Mouse (Mus musculus): ENCODE results near the gene Naa16.
A peak's percentile ranks its signal among the peaks of the same experiment; 100 is the strongest.
"Not testable (repeated sequence)": the region's sequence is repeated elsewhere in the genome, so short reads cannot be mapped to it uniquely, and the experiment has no call there.

Naa16 gene

GRCm38 (mm10) chr14:79390265-79390926 lies at the start of gene Naa16:
Naa16 (minus strand) TSS chr14:79390778.
- DNase-seq, result peak; percentile 93

- DNase-seq, result no peak
Measured at GRCm38 (mm10) chr14:79434068-79434467, 43.5 kb upstream of the Naa16 start.

- DNase-seq, result not testable (repeated sequence)
Measured at GRCm38 (mm10) chr14:79426730-79427365, 36.3 kb upstream of the Naa16 start.

GRCm38 (mm10) chr14:79425979-79426729 lies 35.6 kb upstream of the Naa16 start, which contains the start of gene Kbtbd7:
Kbtbd7 (plus strand) TSS chr14:79426511.
- peak; percentile 95 for DNase-seq

- no peak for DNase-seq
Measured at GRCm38 (mm10) chr14:79420083-79420685, 29.6 kb upstream of the Naa16 start.

GRCm38 (mm10) chr14:79413121-79413520 lies 22.5 kb upstream of the Naa16 start:
- DNase-seq, result no peak

- DNase-seq, result no peak
Measured at GRCm38 (mm10) chr14:79410662-79411061, 20.1 kb upstream of the Naa16 start.

- DNase-seq, result no peak
Measured at GRCm38 (mm10) chr14:79409278-79409830, 18.8 kb upstream of the Naa16 start.

GRCm38 (mm10) chr14:79407641-79408040 lies 17.1 kb upstream of the Naa16 start:
- DNase-seq, result no peak

- peak; percentile 76 for DNase-seq
Measured at GRCm38 (mm10) chr14:79397321-79398122, 6.9 kb upstream of the Naa16 start, which contains the start of gene Mtrf1. Mtrf1 (plus strand) TSS chr14:79397772.

GRCm38 (mm10) chr14:79394564-79394963 lies 4.0 kb upstream of the Naa16 start:
- no peak for DNase-seq

GRCm38 (mm10) chr14:79393289-79393688 lies 2.7 kb upstream of the Naa16 start:
- no peak for DNase-seq

GRCm38 (mm10) chr14:79389438-79390264 lies 927 bp downstream of the Naa16 start:
- no peak for DNase-seq

GRCm38 (mm10) chr14:79388304-79388703 lies 2.3 kb downstream of the Naa16 start:
- DNase-seq, result no peak

GRCm38 (mm10) chr14:79383120-79383519 lies 7.5 kb downstream of the Naa16 start:
- no peak for DNase-seq

- DNase-seq, result no peak
Measured at GRCm38 (mm10) chr14:79377041-79377440, 13.5 kb downstream of the Naa16 start.

GRCm38 (mm10) chr14:79358055-79358454 lies 32.5 kb downstream of the Naa16 start:
- no peak for DNase-seq

GRCm38 (mm10) chr14:79346384-79346783 lies 44.2 kb downstream of the Naa16 start:
- DNase-seq, result no peak

GRCm38 (mm10) chr14:79335613-79336012 lies 55.0 kb downstream of the Naa16 start:
- DNase-seq, result no peak

GRCm38 (mm10) chr14:79331936-79332335 lies 58.6 kb downstream of the Naa16 start:
- no peak for DNase-seq

GRCm38 (mm10) chr14:79330944-79331561 lies 59.5 kb downstream of the Naa16 start:
- no peak for DNase-seq
